Mouse (Mus musculus) spleen, postnatal 36 days (tissue): ENCODE measurements around the gene Psmd5.

Experiments used
- DNase-seq, 2 experiments: peaks; one replicate each; pipeline ENCODE4 v3.0.0; 2022; ENCODE audit warnings: low spot score in 2 of 2, mixed read lengths in 1 of 2

The Psmd5 gene

GRCm38 (mm10) chr2:34874816-34875345 is at the start of gene Psmd5:
TSS of gene Psmd5 (minus strand) at chr2:34874968.
- no peak for DNase-seq

GRCm38 (mm10) chr2:34922729-34923128 is 48.0 kb upstream of the Psmd5 start:
- no peak for DNase-seq

- no peak for DNase-seq
Observed at GRCm38 (mm10) chr2:34920144-34920543, 45.4 kb upstream of the Psmd5 start.

- no peak for DNase-seq
Observed at GRCm38 (mm10) chr2:34915103-34915502, 40.3 kb upstream of the Psmd5 start.

GRCm38 (mm10) chr2:34914823-34915082 is 40.0 kb upstream of the Psmd5 start:
- DNase-seq, result no peak

- peak; percentile 54 to 57 for DNase-seq
Observed at GRCm38 (mm10) chr2:34914069-34914822, 39.5 kb upstream of the Psmd5 start.

- peak; percentile 47 to 56 for DNase-seq
Observed at GRCm38 (mm10) chr2:34913218-34914068, 38.7 kb upstream of the Psmd5 start, which contains the start of gene Phf19. TSS of gene Phf19 (minus strand) at chr2:34914026.

- DNase-seq, result no peak
Observed at GRCm38 (mm10) chr2:34912613-34913012, 37.8 kb upstream of the Psmd5 start.

GRCm38 (mm10) chr2:34911871-34912270 is 37.1 kb upstream of the Psmd5 start:
- no peak for DNase-seq

- DNase-seq, result no peak
Observed at GRCm38 (mm10) chr2:34909719-34910118, 35.0 kb upstream of the Psmd5 start.

GRCm38 (mm10) chr2:34906861-34907604 is 32.3 kb upstream of the Psmd5 start:
- peak; percentile 76 to 79 for DNase-seq

GRCm38 (mm10) chr2:34906426-34906825 is 31.7 kb upstream of the Psmd5 start:
- DNase-seq, result no peak

GRCm38 (mm10) chr2:34904849-34905542 is 30.2 kb upstream of the Psmd5 start:
- DNase-seq, result peak; percentile 96 to 97

- DNase-seq, result no peak
Observed at GRCm38 (mm10) chr2:34903652-34904405, 29.1 kb upstream of the Psmd5 start.

- DNase-seq, result no peak
Observed at GRCm38 (mm10) chr2:34903191-34903590, 28.4 kb upstream of the Psmd5 start.

- DNase-seq, result no peak
Observed at GRCm38 (mm10) chr2:34902731-34903130, 28.0 kb upstream of the Psmd5 start.

GRCm38 (mm10) chr2:34901726-34902125 is 27.0 kb upstream of the Psmd5 start:
- no peak for DNase-seq

- no peak for DNase-seq
Observed at GRCm38 (mm10) chr2:34900412-34900811, 25.6 kb upstream of the Psmd5 start.

- no peak for DNase-seq
Observed at GRCm38 (mm10) chr2:34899682-34900081, 24.9 kb upstream of the Psmd5 start.

GRCm38 (mm10) chr2:34897820-34898219 is 23.1 kb upstream of the Psmd5 start:
- peak; percentile 47 to 65 for DNase-seq
